Mouse (Mus musculus) cerebellum, postnatal 36 days (tissue): ENCODE measurements around the gene Spon2.

Experiments used
- DNase-seq, 2 experiments: peaks; one replicate each; pipeline ENCODE4 v3.0.0; 2021 to 2022; ENCODE audit warnings: mixed read lengths in 2 of 2

The Spon2 gene

DNA sequence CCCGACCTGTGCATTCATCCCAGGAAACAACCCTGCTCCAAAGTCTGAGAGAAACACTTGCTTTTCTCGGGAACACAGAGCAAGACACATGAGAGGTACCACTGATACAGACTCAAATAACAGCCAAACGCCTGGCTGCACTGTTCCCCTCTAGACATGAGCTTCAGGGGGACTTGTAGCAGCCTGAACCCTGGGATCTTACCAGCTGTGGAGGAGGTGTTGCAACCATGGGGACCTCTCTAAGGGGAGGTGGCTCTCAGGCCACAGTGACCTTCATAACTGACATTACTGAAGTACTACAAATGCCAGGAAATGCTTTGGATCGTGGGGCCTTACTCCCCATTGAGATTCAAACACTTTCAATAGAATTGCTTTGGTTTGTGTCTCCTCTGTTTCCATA, 3.5 kb downstream of the Spon2 start:
- no peak for DNase-seq

DNA sequence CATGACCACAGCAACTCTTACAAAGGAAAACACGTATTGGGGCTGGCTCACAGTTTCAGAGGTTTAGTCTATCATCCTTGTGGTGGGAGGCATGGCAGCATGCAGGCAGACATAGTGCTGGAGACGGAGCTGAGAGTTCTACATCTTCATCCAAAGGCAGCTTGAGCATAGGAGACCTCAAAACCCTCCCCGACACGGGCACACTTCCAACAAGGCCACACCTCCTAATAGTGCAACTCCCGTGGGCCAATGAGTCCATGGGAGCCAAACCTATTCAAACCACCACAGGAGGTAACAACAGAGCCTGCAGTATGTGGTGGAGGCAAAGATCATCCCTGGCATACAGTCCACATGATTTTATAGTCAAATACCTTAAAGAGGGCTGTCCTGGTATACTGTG, 7.0 kb downstream of the Spon2 start:
- DNase-seq, result no peak

DNA sequence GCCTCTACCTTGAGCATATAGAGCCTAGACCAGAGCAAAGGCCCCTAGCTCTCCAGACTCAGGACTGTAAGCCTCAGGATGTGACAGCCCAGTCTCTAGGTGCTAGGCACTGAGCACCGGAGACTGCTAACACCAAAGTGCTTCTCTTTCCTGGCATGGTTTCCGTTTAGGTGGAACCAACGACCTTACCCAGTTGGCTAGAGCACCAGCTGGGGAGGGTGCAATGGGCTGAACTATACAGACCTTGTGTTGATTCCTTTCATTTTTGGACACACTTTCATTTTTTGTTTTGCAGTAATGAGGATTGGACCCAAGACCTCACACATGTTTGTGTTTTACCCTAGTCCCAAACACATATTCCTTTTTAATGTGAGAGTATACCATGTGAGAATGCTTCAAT, 7.7 kb downstream of the Spon2 start:
- DNase-seq, result no peak

DNA sequence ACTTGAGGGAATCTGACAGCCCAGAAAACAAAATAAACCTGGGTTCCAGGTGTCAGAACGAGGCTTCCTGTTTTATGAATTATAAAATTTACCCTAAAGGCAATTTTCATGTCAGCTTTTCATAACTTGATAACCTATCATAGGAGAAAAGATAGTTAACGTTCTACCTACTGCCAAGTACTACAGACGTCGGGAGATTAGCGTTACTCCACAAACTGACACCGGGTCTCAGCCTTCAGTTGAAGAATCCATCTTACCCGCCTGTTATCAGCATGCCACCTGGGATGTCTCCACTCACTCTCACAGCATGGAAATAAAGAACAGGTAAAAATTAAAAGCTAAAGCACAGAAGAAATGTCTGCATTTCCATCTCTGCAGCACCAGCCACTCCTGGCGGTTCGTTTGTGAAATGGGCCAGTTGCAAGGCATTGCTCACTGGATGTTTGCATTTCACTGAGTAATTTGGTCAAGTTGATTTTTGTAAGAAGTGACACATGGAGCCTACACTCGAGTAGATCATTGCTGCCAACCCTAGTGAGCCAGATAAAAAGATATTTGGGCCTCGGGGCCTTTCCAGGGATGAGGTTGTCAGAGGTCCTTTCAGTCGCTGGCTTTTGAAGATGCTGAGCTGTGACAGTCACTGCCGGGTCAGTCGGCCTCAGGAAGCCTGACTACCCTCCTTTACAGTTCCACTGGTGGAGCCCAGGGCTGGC, 9.6 kb downstream of the Spon2 start:
- no peak for DNase-seq

GRCm38 (mm10) chr5:33207136-33207535, 11.1 kb downstream of the Spon2 start:
- DNase-seq, result no peak

GRCm38 (mm10) chr5:33206328-33206727, 11.9 kb downstream of the Spon2 start:
- DNase-seq, result no peak

DNA sequence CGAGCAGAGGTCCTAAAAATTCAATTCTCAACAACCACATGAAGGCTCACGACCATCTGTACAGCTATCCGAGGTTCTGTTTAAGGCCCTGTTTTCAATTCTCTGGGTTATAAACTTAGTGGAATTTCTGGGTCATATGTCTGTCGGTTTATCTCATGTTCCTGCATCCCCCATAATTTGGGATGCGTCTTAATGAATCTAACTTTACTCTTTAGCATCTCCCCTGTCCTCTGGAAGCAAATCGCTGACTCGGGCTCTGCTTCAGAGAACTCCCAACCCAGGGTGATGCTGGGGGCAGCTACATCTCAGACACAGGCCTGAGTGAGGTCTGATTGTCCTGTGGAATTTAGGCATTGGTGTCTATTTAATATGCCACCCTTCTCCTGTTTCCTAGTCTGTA, 14.0 kb downstream of the Spon2 start:
- no peak for DNase-seq

GRCm38 (mm10) chr5:33203691-33204242, 14.5 kb downstream of the Spon2 start:
- DNase-seq, result peak; percentile 85 to 86

DNA sequence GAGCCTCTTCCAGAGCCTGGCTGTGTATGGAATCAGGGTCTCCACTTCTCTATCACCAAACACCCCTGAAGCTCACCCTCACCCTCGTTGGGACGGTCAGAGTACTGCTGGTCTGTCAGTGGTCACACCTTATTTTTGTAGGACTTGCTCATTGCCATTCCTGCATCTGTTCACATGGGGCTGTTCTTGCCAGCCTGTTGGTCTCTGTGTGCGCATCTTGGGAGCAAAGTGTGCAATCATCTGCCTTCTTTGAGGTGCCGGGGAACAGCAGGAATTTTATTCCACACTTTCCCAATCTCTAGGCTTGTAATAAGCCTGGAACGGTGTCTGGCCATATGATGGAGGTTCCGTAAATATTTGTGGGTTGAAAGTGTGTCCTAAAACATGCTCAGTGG, 15.1 kb downstream of the Spon2 start:
- DNase-seq, result no peak

GRCm38 (mm10) chr5:33202516-33203170, 15.6 kb downstream of the Spon2 start:
- no peak for DNase-seq

- no peak for DNase-seq
Measured at GRCm38 (mm10) chr5:33201697-33202096, 16.6 kb downstream of the Spon2 start.

DNA sequence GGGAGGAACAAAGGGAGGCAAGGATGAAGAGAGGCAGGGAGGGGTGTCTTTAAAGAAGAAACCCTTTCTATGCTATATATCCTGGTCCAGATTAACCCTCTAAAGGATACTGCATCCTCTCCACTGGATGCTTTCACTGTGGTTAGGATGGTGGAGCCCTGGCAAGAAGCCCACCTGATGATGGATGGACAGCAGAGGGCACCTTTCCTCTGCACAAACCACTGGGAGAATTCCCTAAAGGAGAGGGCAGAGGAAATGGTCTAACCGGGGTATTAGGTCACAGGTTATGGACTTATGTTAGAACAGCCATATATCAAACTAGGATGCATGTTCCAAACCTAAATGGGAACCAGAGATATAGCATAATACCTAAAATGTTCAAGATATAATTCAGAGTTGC, 18.2 kb downstream of the Spon2 start:
- DNase-seq, result no peak

GRCm38 (mm10) chr5:33195246-33195852, 22.9 kb downstream of the Spon2 start:
- no peak for DNase-seq

DNA sequence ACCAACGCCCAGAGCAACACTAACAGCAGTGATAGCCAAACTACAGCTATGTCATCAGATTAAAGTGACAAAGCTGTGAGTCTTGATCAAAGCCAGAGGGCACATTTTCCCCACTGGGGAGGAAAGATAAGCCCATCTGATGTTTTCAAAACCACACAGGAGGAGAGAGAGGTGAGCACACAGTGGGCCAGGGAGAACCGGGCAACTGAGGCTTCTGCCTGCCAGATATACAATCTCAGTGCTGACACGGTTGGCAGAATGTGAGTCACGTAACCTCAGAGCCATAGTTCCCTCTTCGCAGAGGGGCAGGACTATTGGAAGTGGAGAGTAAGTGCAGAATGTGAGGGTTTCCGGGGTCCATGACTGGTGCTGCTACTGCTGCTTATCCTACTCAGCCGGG, 24.7 kb downstream of the Spon2 start:
- DNase-seq, result no peak
